Mouse (Mus musculus) liver, adult 2 months (tissue): ENCODE results near the gene Stbd1.

Experiments used
- CTCF ChIP-seq: fragments of 200-500 bp; IDR thresholded peaks from 2 replicates; pipeline ENCODE4 v1.5.1; 2011; ENCODE audit warnings: low read depth, low read length, control low read depth
- POLR2A ChIP-seq: fragments of 200-500 bp; IDR thresholded peaks from 2 replicates; pipeline ENCODE4 v1.6.1; 2011; ENCODE audit warnings: low read length, control low read depth; ENCODE audit not compliant: insufficient read depth; ENCODE audit errors: extremely low read depth

- no peak for TF ChIP-seq CTCF
- TF ChIP-seq POLR2A = no peak
Measured at GRCm38 (mm10) chr5:92557508-92557907, 45.3 kb upstream of the Stbd1 start.
